Mouse (Mus musculus) MEL (cell line): Measurements from ENCODE around the gene Fyco1. TPM values are rescaled to one million over a fixed set of nuclear protein-coding genes. Genes with fewer than 3 reads are reported as not detected.

Experiments
- DNase-seq: peaks from one replicate; pipeline ENCODE4 v3.0.0; 2011; ENCODE audit warnings: low read depth, low spot score
- H3K27ac ChIP-seq: 2 replicates; pipeline ENCODE4 v1.5.1; 2012; ENCODE audit warnings: low read depth, mild to moderate bottlenecking, control low read depth, low read length, moderate library complexity; ENCODE audit not compliant: control insufficient read depth
- H3K27me3 ChIP-seq, 2 experiments: fragments of 150-350 bp in 1 of 2; sonication (generic) in 1 of 2; 2 replicates each; pipeline ENCODE4 v1.6.1; 2012; ENCODE audit warnings: low read length in 2 of 2, mild to moderate bottlenecking in 2 of 2, improper control_type of control experiment in 1 of 2, moderate library complexity in 1 of 2; ENCODE audit not compliant: insufficient read depth in 2 of 2, control insufficient read depth in 1 of 2
- H3K36me3 ChIP-seq, 2 experiments: 2 replicates each; pipeline ENCODE4 v1.6.1; 2012 to 2014; ENCODE audit warnings: low read length in 2 of 2, improper control_type of control experiment in 1 of 2, inconsistent platforms in 1 of 2, mild to moderate bottlenecking in 1 of 2; ENCODE audit not compliant: insufficient read depth in 2 of 2, control insufficient read depth in 1 of 2
- H3K4me1 ChIP-seq, 2 experiments: fragments of 150-350 bp in 1 of 2; sonication (generic) in 1 of 2; 2 replicates each; pipeline ENCODE4 v1.6.1; 2012; ENCODE audit warnings: low read length in 2 of 2, improper control_type of control experiment in 1 of 2, mild to moderate bottlenecking in 1 of 2; ENCODE audit not compliant: insufficient read depth in 2 of 2, control insufficient read depth in 1 of 2
- H3K4me3 ChIP-seq, 2 experiments: fragments of 150-350 bp in 1 of 2; sonication (generic) in 1 of 2; 2 replicates each; pipeline ENCODE4 v1.5.1; 2012; ENCODE audit warnings: low read depth in 2 of 2, low read length in 2 of 2, mild to moderate bottlenecking in 2 of 2, moderate library complexity in 2 of 2, control low read depth in 1 of 2, improper control_type of control experiment in 1 of 2; ENCODE audit not compliant: control insufficient read depth in 1 of 2, insufficient read depth in 1 of 2
- H3K79me2 ChIP-seq: 2 replicates; pipeline ENCODE4 v1.6.1; 2012; ENCODE audit warnings: mild to moderate bottlenecking, low read length, moderate library complexity; ENCODE audit not compliant: control insufficient read depth, poor library complexity, insufficient read depth
- H3K9ac ChIP-seq: 2 replicates; pipeline ENCODE4 v1.6.1; 2012; ENCODE audit warnings: low read depth, mild to moderate bottlenecking, control low read depth, low read length, moderate library complexity; ENCODE audit not compliant: control insufficient read depth, poor library complexity, severe bottlenecking
- H3K9me3 ChIP-seq: fragments of 150-350 bp; sonication (generic); replicated peaks from 2 replicates; pipeline ENCODE4 v1.6.1; 2012; ENCODE audit warnings: mild to moderate bottlenecking, low read length, improper control_type of control experiment, moderate library complexity; ENCODE audit not compliant: insufficient read depth
- CHD1 ChIP-seq: IDR thresholded peaks from 2 replicates; pipeline ENCODE4 v1.6.1; 2012; ENCODE audit warnings: low read depth, mild to moderate bottlenecking, inconsistent platforms, low read length, improper control_type of control experiment
- CHD2 ChIP-seq: IDR thresholded peaks from 2 replicates; pipeline ENCODE4 v1.6.1; 2011; ENCODE audit warnings: low read length, improper control_type of control experiment
- CTCF ChIP-seq, 3 experiments: IDR thresholded peaks in 2 of 3; conservative IDR thresholded peaks in 1 of 3; 2 replicates each; pipeline ENCODE4 v1.5.1; 2011 to 2012; ENCODE audit warnings: low read length in 3 of 3, low read depth in 2 of 3, mild to moderate bottlenecking in 2 of 3, improper control_type of control experiment in 1 of 3, inconsistent platforms in 1 of 3, mixed read lengths in 1 of 3, moderate library complexity in 1 of 3; ENCODE audit not compliant: control insufficient read depth in 1 of 3, insufficient read depth in 1 of 3, poor library complexity in 1 of 3, severe bottlenecking in 1 of 3
- E2F4 ChIP-seq: IDR thresholded peaks from 2 replicates; pipeline ENCODE4 v1.6.1; 2011; ENCODE audit warnings: low read depth, low read length, improper control_type of control experiment, borderline replicate concordance
- ELF1 ChIP-seq: IDR thresholded peaks from 2 replicates; pipeline ENCODE4 v1.6.1; 2014; ENCODE audit warnings: low read depth, mild to moderate bottlenecking, inconsistent platforms, low read length, improper control_type of control experiment, moderate library complexity
- EP300 ChIP-seq, 2 experiments: IDR thresholded peaks; 2 replicates each; pipeline ENCODE4 v1.6.1; 2011; ENCODE audit warnings: improper control_type of control experiment in 2 of 2, low read length in 2 of 2, low read depth in 1 of 2, mild to moderate bottlenecking in 1 of 2
- ETS1 ChIP-seq: IDR thresholded peaks from 2 replicates; pipeline ENCODE4 v1.6.1; 2012; ENCODE audit warnings: low read depth, mild to moderate bottlenecking, inconsistent platforms, low read length, improper control_type of control experiment, moderate library complexity
- GATA1 ChIP-seq: IDR thresholded peaks from 2 replicates; pipeline ENCODE4 v1.6.1; 2011; ENCODE audit warnings: low read depth, low read length, improper control_type of control experiment
- HCFC1 ChIP-seq: IDR thresholded peaks from 2 replicates; pipeline ENCODE4 v1.6.1; 2012; ENCODE audit warnings: low read depth, mild to moderate bottlenecking, inconsistent platforms, low read length, improper control_type of control experiment, moderate library complexity
- JUND ChIP-seq: IDR thresholded peaks from 2 replicates; pipeline ENCODE4 v1.6.1; 2011; ENCODE audit warnings: low read depth, mild to moderate bottlenecking, improper control_type of control experiment, low read length
- KAT2A ChIP-seq: conservative IDR thresholded peaks from 2 replicates; pipeline ENCODE4 v1.6.1; 2012; ENCODE audit warnings: low read depth, low read length, improper control_type of control experiment, inconsistent platforms
- MAX ChIP-seq: IDR thresholded peaks from 2 replicates; pipeline ENCODE4 v1.6.1; 2011; ENCODE audit warnings: low read length, improper control_type of control experiment
- MAZ ChIP-seq: IDR thresholded peaks from 2 replicates; pipeline ENCODE4 v1.6.1; 2012; ENCODE audit warnings: low read depth, mild to moderate bottlenecking, inconsistent platforms, low read length, improper control_type of control experiment
- MXI1 ChIP-seq: IDR thresholded peaks from 2 replicates; pipeline ENCODE4 v1.6.1; 2011; ENCODE audit warnings: mild to moderate bottlenecking, low read depth, low read length, improper control_type of control experiment
- MYB ChIP-seq: IDR thresholded peaks from 2 replicates; pipeline ENCODE4 v1.6.1; 2011; ENCODE audit warnings: mild to moderate bottlenecking, low read depth, low read length, improper control_type of control experiment
- NELFE ChIP-seq: IDR thresholded peaks from 2 replicates; pipeline ENCODE4 v1.6.1; 2011; ENCODE audit warnings: low read depth, low read length, improper control_type of control experiment
- NRF1 ChIP-seq: IDR thresholded peaks from 2 replicates; pipeline ENCODE4 v1.6.1; 2014; ENCODE audit warnings: low read depth, mild to moderate bottlenecking, inconsistent platforms, low read length, improper control_type of control experiment, moderate library complexity; ENCODE audit not compliant: poor library complexity, insufficient read depth, severe bottlenecking
- POLR2AphosphoS5 ChIP-seq: IDR thresholded peaks from 2 replicates; pipeline ENCODE4 v1.6.1; 2012; ENCODE audit warnings: low read depth, borderline replicate concordance, mild to moderate bottlenecking, inconsistent platforms, low read length, moderate library complexity, mixed read lengths
- RAD21 ChIP-seq: IDR thresholded peaks from 2 replicates; pipeline ENCODE4 v1.6.1; 2011; ENCODE audit warnings: mild to moderate bottlenecking, low read depth, low read length, improper control_type of control experiment
- RCOR1 ChIP-seq: IDR thresholded peaks from 2 replicates; pipeline ENCODE4 v1.6.1; 2012; ENCODE audit warnings: low read depth, mild to moderate bottlenecking, inconsistent platforms, low read length, improper control_type of control experiment
- SIN3A ChIP-seq: IDR thresholded peaks from 2 replicates; pipeline ENCODE4 v1.6.1; 2012; ENCODE audit warnings: low read length, improper control_type of control experiment, inconsistent platforms
- SMC3 ChIP-seq: IDR thresholded peaks from 2 replicates; pipeline ENCODE4 v1.6.1; 2011; ENCODE audit warnings: low read depth, low read length, improper control_type of control experiment
- TAL1 ChIP-seq: IDR thresholded peaks from 2 replicates; pipeline ENCODE4 v1.6.1; 2012; ENCODE audit warnings: mild to moderate bottlenecking, inconsistent platforms, low read length, moderate library complexity, mixed read lengths
- UBTF ChIP-seq: IDR thresholded peaks from 2 replicates; pipeline ENCODE4 v1.6.1; 2012; ENCODE audit warnings: low read depth, mild to moderate bottlenecking, inconsistent platforms, low read length, improper control_type of control experiment, moderate library complexity, borderline replicate concordance; ENCODE audit not compliant: insufficient read depth
- USF1 ChIP-seq: IDR thresholded peaks from 2 replicates; pipeline ENCODE4 v1.6.1; 2014; ENCODE audit warnings: low read depth, mild to moderate bottlenecking, inconsistent platforms, low read length, improper control_type of control experiment, moderate library complexity
- USF2 ChIP-seq, 2 experiments: IDR thresholded peaks; 2 replicates each; pipeline ENCODE4 v1.6.1; 2011 to 2012; ENCODE audit warnings: improper control_type of control experiment in 2 of 2, low read length in 2 of 2, borderline replicate concordance in 1 of 2, inconsistent platforms in 1 of 2, low read depth in 1 of 2, mild to moderate bottlenecking in 1 of 2; ENCODE audit not compliant: insufficient read depth in 1 of 2
- ZMIZ1 ChIP-seq: IDR thresholded peaks from 2 replicates; pipeline ENCODE4 v1.6.1; 2012; ENCODE audit warnings: low read depth, mild to moderate bottlenecking, inconsistent platforms, low read length, improper control_type of control experiment, moderate library complexity
- ZNF384 ChIP-seq: IDR thresholded peaks from 2 replicates; pipeline ENCODE4 v1.6.1; 2012; ENCODE audit warnings: low read depth, mild to moderate bottlenecking, inconsistent platforms, low read length, improper control_type of control experiment
- polyA plus RNA-seq, 2 experiments: library from polyadenylated mRNA; stranded (reverse) in 1 of 2; unstranded in 1 of 2; fragments of >175 nt in 1 of 2; fragments of >200 nt in 1 of 2; gene quantifications; 2 replicates each; pipeline versions ENCODE4 v1.2.1 to v1.2.4; 2012; ENCODE audit warnings: low replicate concordance in 2 of 2, low read depth in 1 of 2; ENCODE audit not compliant: insufficient read length in 2 of 2, insufficient read depth in 1 of 2, missing spikeins in 1 of 2
- total RNA-seq: library from RNA; depleted of rRNA; stranded (reverse); fragments of 300-350 nt; gene quantifications from 2 replicates; pipeline ENCODE4 v1.2.3, GENCODE M21; 2012

Fyco1 gene
- total and polyA plus RNA-seq, 3 experiments = 1.2 to 2.7 TPM; not detected in 1

GRCm38 (mm10) chr9:123757326-123757725, 94.4 kb downstream of the Fyco1 start:
- Histone ChIP-seq H3K79me2 (no peaks in the 10 kb centered on the region), H3K27me3 (no peaks in the 10 kb centered on the region), H3K27ac (no peak overlapping the region), H3K9ac (no peak overlapping the region), H3K9me3 (no peaks in the 10 kb centered on the region), H3K36me3 (peaks cover 0 to 5% of the 10 kb centered on the region in 2 experiments; a peak in 2 of 4 replicates), H3K4me3 (no peak overlapping the region), H3K4me1 (peaks cover 0 to 6% of the 10 kb centered on the region in 2 experiments; a peak in 1 of 4 replicates)
- no peak for DNase-seq
- TF ChIP-seq JUND (no peak), POLR2AphosphoS5 (no peak), E2F4 (no peak), NELFE (no peak), USF1 (no peak), KAT2A (no peak), TAL1 (no peak)

GRCm38 (mm10) chr9:123756752-123757151, 94.9 kb downstream of the Fyco1 start:
- TF ChIP-seq GATA1 (no peak), ZMIZ1 (no peak), JUND (no peak), USF2 (IDR thresholded peaks at IDR 0.05; ENCODE audit: borderline replicate concordance in 1 of 2, insufficient read depth in 1 of 2, low read depth in 1 of 2, low read length in 2 of 2) (no peak), EP300 (IDR thresholded peaks at IDR 0.05; ENCODE audit: low read depth in 1 of 2, low read length in 2 of 2) (no peak), CHD1 (no peak), CTCF (IDR thresholded peaks at IDR 0.05 in 2 of 3, conservative IDR thresholded peaks at IDR 0.05 in 1 of 3; ENCODE audit: control insufficient read depth in 1 of 3, insufficient read depth in 1 of 3, low read depth in 2 of 3, low read length in 3 of 3, poor library complexity in 1 of 3, severe bottlenecking in 1 of 3) (no peak)

GRCm38 (mm10) chr9:123754333-123754732, 97.4 kb downstream of the Fyco1 start:
- no peak for DNase-seq
- no peaks in the 10 kb centered on the region for H3K27me3 ChIP-seq
- H3K4me1 ChIP-seq = peaks cover 0 to 6% of the 10 kb centered on the region in 2 experiments; a peak in 1 of 4 replicates
- H3K79me2 ChIP-seq = no peaks in the 10 kb centered on the region
- no peak overlapping the region for H3K4me3 ChIP-seq
- no peak overlapping the region for H3K27ac ChIP-seq
- H3K9ac ChIP-seq = no peak overlapping the region
- H3K9me3 ChIP-seq = no peaks in the 10 kb centered on the region
- H3K36me3 ChIP-seq = peaks cover 0 to 5% of the 10 kb centered on the region in 2 experiments; a peak in 2 of 4 replicates
- TF ChIP-seq ZNF384 (no peak), MXI1 (no peak), SIN3A (no peak), MAX (no peak), HCFC1 (no peak), RAD21 (no peak), UBTF (no peak), MAZ (no peak), RCOR1 (no peak), NRF1 (no peak), ELF1 (no peak), ETS1 (no peak), MYB (no peak), CHD2 (no peak), SMC3 (no peak)

More at GRCm38 (mm10) chr9:123756752-123757151, 94.9 kb downstream of the Fyco1 start:
- H3K27ac ChIP-seq = no peak overlapping the region
- H3K9me3 ChIP-seq = no peaks in the 10 kb centered on the region
- H3K4me1 ChIP-seq = peaks cover 0 to 6% of the 10 kb centered on the region in 2 experiments; a peak in 1 of 4 replicates
- peaks cover 0 to 5% of the 10 kb centered on the region in 2 experiments; a peak in 2 of 4 replicates for H3K36me3 ChIP-seq
- no peak overlapping the region for H3K9ac ChIP-seq
- no peaks in the 10 kb centered on the region for H3K79me2 ChIP-seq
- peak; percentile 4 for DNase-seq
- H3K27me3 ChIP-seq = no peaks in the 10 kb centered on the region
- H3K4me3 ChIP-seq = no peak overlapping the region
